Mouse (Mus musculus) hindbrain, embryonic 12.5 days (tissue): ENCODE measurements around the gene Olfr476. TPM values are rescaled to one million over a fixed set of nuclear protein-coding genes. Genes with fewer than 3 reads are reported as not detected.
"Not testable (repeated sequence)": the region's sequence is repeated elsewhere in the genome, so short reads cannot be mapped to it uniquely, and the experiment has no call there.

Source experiments
- ATAC-seq: fragments of 200-750 bp; cut with Nextera tagmentation; 2 replicates; pipeline ENCODE4 v1.8.0; 2017; ENCODE audit warnings: moderate TSS enrichment; ENCODE audit not compliant: low FRiP score
- H3K27ac ChIP-seq: fragments of 300-500 bp; sonication (generic); 2 replicates; pipeline ENCODE4 v1.5.1; 2016; ENCODE audit warnings: mild to moderate bottlenecking
- H3K27me3 ChIP-seq: fragments of 300-500 bp; sonication (generic); 2 replicates; pipeline ENCODE4 v1.6.1; 2016; ENCODE audit warnings: mild to moderate bottlenecking
- H3K36me3 ChIP-seq: fragments of 300-500 bp; sonication (generic); 2 replicates; pipeline ENCODE4 v1.6.1; 2016; ENCODE audit warnings: mild to moderate bottlenecking
- H3K4me1 ChIP-seq: fragments of 300-500 bp; sonication (generic); 2 replicates; pipeline ENCODE4 v1.6.1; 2016
- H3K4me2 ChIP-seq: fragments of 300-500 bp; sonication (generic); replicated peaks from 2 replicates; pipeline ENCODE4 v1.6.1; 2016; ENCODE audit warnings: mild to moderate bottlenecking
- H3K4me3 ChIP-seq: fragments of 300-500 bp; sonication (generic); 2 replicates; pipeline ENCODE4 v1.5.1; 2016; ENCODE audit warnings: mild to moderate bottlenecking
- H3K9ac ChIP-seq: fragments of 300-500 bp; sonication (generic); 2 replicates; pipeline ENCODE4 v1.6.1; 2016; ENCODE audit warnings: mild to moderate bottlenecking, moderate library complexity
- H3K9me3 ChIP-seq: fragments of 300-500 bp; sonication (generic); replicated peaks from 2 replicates; pipeline ENCODE4 v1.6.1; 2016; ENCODE audit warnings: mild to moderate bottlenecking
- whole genome bisulfite sequencing: fragments of 180-500 bp; shearing (Covaris S2); methylation state at CpG from one replicate; pipeline ENCODE4 v1.1.7; 2016; 5-methylcytosine and 5-hydroxymethylcytosine counted together
- polyA plus RNA-seq: library from polyadenylated mRNA; unstranded; fragments of >200 nt; fragmentation: Nextera tagmentation; extraction: Ambion mirVana; gene quantifications from 2 replicates; pipeline ENCODE4 v1.2.1, GENCODE M21; 2016

Gene Olfr476
- not detected in 2 replicates for polyA plus RNA-seq

GRCm38 (mm10) chr7:107964503-107964902 lies at the start of gene Olfr476:
Gene Olfr476, plus strand, starts transcription at chr7:107964803.
- Histone ChIP-seq H3K4me1 (no peaks in the 10 kb centered on the region), H3K9me3 (no peaks in the 10 kb centered on the region), H3K36me3 (no peaks in the 10 kb centered on the region), H3K27me3 (no peaks in the 10 kb centered on the region), H3K9ac (no peak within 1 kb of the TSS), H3K4me3 (no peak within 1 kb of the TSS), H3K4me2 (no peak within 1 kb of the TSS), H3K27ac (no peak within 1 kb of the TSS)
- ATAC-seq = no peak
- 71% methylated on average over 1 of the region's 1 CpGs for WGBS

- Histone ChIP-seq H3K4me3 (no peak within 1 kb of the TSS), H3K27ac (no peak within 1 kb of the TSS), H3K4me2 (no peak within 1 kb of the TSS), H3K4me1 (no peaks in the 10 kb centered on the region), H3K36me3 (no peaks in the 10 kb centered on the region), H3K9me3 (no peaks in the 10 kb centered on the region), H3K9ac (no peak within 1 kb of the TSS), H3K27me3 (no peaks in the 10 kb centered on the region)
- 90% methylated on average over 1 of the region's 1 CpGs for WGBS
- no peak for ATAC-seq
These were observed 34.5 kb upstream of the Olfr476 start, which contains the start of gene Olfr473 for GRCm38 (mm10) chr7:107930146-107930545. Gene Olfr473, plus strand, starts transcription at chr7:107930446.

DNA sequence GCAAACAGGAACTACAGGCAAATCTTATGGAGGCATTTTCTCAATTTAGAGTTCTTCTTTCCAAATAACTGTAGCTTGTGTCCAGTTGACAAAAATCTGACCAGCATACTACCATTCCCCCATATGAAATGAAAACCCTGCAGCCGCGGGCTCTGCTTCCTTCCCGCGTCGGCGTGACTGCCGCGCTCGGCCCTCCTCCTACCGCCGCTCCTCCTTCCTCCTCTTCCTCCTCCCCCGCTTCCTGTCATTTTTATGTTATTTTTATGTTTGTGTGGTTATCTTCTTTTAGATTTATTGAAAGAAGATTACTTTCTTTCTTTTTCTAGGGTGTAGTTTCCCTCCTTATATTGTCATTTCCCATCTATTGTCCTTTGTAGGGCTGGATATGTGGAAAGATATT lies 12.1 kb upstream of the Olfr476 start:
- 97% methylated on average over 12 of the region's 12 CpGs for WGBS

DNA sequence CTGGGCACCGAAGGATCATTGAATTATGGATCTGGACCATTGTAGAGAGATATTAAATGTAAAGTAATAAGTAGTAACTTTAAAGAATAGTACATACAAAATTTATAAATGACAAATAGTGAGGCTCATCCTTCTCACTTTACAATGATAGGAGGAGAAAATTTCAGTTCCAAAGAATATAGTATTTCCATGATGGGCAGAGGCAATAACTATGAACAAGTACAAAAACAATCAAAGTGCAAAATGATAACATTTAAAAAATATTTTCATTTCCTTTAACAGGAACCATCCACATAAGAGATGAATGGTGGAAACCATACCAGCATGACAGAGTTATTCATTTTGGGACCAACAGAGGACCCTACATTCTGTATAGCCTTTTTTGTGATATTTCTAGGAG lies 10.3 kb upstream of the Olfr476 start, which contains the start of gene Olfr474:
TSS of gene Olfr474 (plus strand) at position 301 of the 400 bp plus-strand sequence.
- Histone ChIP-seq H3K27ac (no peak within 1 kb of the TSS), H3K4me1 (no peaks in the 10 kb centered on the region), H3K4me2 (no peak within 1 kb of the TSS), H3K9me3 (no peaks in the 10 kb centered on the region), H3K27me3 (no peaks in the 10 kb centered on the region), H3K4me3 (no peak within 1 kb of the TSS), H3K36me3 (no peaks in the 10 kb centered on the region), H3K9ac (no peak within 1 kb of the TSS)
- 90% methylated on average over 1 of the region's 1 CpGs for WGBS
- ATAC-seq = no peak

More for the DNA sequence above, 12.1 kb upstream of the Olfr476 start:
- H3K9ac ChIP-seq, H3K27ac ChIP-seq, H3K9me3 ChIP-seq, H3K4me2 ChIP-seq, H3K36me3 ChIP-seq, H3K27me3 ChIP-seq, ATAC-seq, H3K4me3 ChIP-seq, H3K4me1 ChIP-seq: not testable (repeated sequence)

- Histone ChIP-seq H3K4me3 (no peak within 1 kb of the TSS), H3K4me1 (no peaks in the 10 kb centered on the region), H3K36me3 (no peaks in the 10 kb centered on the region), H3K27ac (no peak within 1 kb of the TSS), H3K27me3 (no peaks in the 10 kb centered on the region), H3K4me2 (no peak within 1 kb of the TSS), H3K9me3 (no peaks in the 10 kb centered on the region), H3K9ac (no peak within 1 kb of the TSS)
- 79% methylated on average over 2 of the region's 2 CpGs for WGBS
- no peak for ATAC-seq
These were observed 21.8 kb downstream of the Olfr476 start, which contains the start of gene Olfr477 for GRCm38 (mm10) chr7:107986393-107986792. Gene Olfr477, plus strand, starts transcription at chr7:107986693.

DNA sequence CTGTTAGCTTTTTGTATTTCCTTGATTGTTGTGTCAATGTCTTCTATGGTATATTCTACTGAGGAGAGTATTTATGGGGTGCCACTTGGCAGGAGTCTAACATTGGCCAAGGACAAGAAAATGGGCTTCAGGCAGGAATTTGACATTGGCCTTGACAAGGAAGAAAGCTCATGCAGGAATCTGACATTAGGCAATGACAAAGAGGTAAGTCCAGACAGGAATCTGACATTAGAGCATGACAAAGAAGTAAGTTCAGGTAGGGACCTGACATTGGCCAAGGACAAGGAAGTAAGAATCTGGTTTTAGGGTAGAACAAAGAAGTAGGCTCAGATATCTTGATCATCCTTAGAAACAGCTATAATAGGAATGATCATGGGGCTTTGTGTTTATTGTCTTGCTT lies 49.7 kb downstream of the Olfr476 start:
- H3K36me3 ChIP-seq, H3K4me1 ChIP-seq, H3K9ac ChIP-seq, ATAC-seq, H3K4me3 ChIP-seq, H3K27ac ChIP-seq, H3K4me2 ChIP-seq, H3K9me3 ChIP-seq, H3K27me3 ChIP-seq: not testable (repeated sequence)

Other genes with a start within 250 kb of the Olfr476 start
- gene Cyb5r2, start 206.8 kb upstream of the Olfr476 start, polyA plus RNA-seq = 0.16 and 0.36 TPM in 2 replicates
- gene Ovch2, start 163.6 kb upstream of the Olfr476 start, polyA plus RNA-seq = not detected in 2 replicates
- not detected in 2 replicates for gene Olfr467, start 152.5 kb upstream of the Olfr476 start, polyA plus RNA-seq
- not detected in 2 replicates for gene Olfr469, start 139.3 kb upstream of the Olfr476 start, polyA plus RNA-seq
- gene Olfr470, start 117.3 kb upstream of the Olfr476 start, polyA plus RNA-seq = not detected in 2 replicates
- not detected in 2 replicates for gene Olfr472, start 66.9 kb upstream of the Olfr476 start, polyA plus RNA-seq
- gene Olfr473, start 34.4 kb upstream of the Olfr476 start, polyA plus RNA-seq = not detected in 2 replicates
- not detected in 2 replicates for gene Olfr474, start 10.2 kb upstream of the Olfr476 start, polyA plus RNA-seq
- not detected in 2 replicates for gene Olfr477, start 21.9 kb downstream of the Olfr476 start, polyA plus RNA-seq
- gene Olfr478, start 69.2 kb downstream of the Olfr476 start, polyA plus RNA-seq = not detected in 2 replicates
- not detected in 2 replicates for gene Olfr479, start 85.9 kb downstream of the Olfr476 start, polyA plus RNA-seq
- not detected in 2 replicates for gene Olfr480, start 102.5 kb downstream of the Olfr476 start, polyA plus RNA-seq
- gene Olfr481, start 115.1 kb downstream of the Olfr476 start, polyA plus RNA-seq = not detected in 2 replicates
- gene Olfr482, start 132.8 kb downstream of the Olfr476 start, polyA plus RNA-seq = not detected in 2 replicates
- gene Olfr483, start 136.0 kb downstream of the Olfr476 start, polyA plus RNA-seq = not detected in 2 replicates
- gene Olfr484, start 162.6 kb downstream of the Olfr476 start, polyA plus RNA-seq = not detected in 2 replicates
- gene Olfr485, start 195.1 kb downstream of the Olfr476 start, polyA plus RNA-seq = not detected in 2 replicates
- gene Olfr486, start 207.9 kb downstream of the Olfr476 start, polyA plus RNA-seq = not detected in 2 replicates
- gene Olfr487, start 249.8 kb downstream of the Olfr476 start, polyA plus RNA-seq = not detected in 2 replicates